Mouse (Mus musculus) erythroblast, embryonic 14.5 days (primary cell): Measurements from ENCODE around the gene Scaf1.

Experiments used
- GATA1 ChIP-seq: IDR thresholded peaks from 2 replicates; pipeline ENCODE4 v1.6.1; 2012; ENCODE audit warnings: low read length, inconsistent platforms, mixed read lengths
- TAL1 ChIP-seq: IDR thresholded peaks from 3 replicates; pipeline ENCODE4 v1.6.1; 2012; ENCODE audit warnings: low read length, inconsistent platforms, mixed read lengths

DNA sequence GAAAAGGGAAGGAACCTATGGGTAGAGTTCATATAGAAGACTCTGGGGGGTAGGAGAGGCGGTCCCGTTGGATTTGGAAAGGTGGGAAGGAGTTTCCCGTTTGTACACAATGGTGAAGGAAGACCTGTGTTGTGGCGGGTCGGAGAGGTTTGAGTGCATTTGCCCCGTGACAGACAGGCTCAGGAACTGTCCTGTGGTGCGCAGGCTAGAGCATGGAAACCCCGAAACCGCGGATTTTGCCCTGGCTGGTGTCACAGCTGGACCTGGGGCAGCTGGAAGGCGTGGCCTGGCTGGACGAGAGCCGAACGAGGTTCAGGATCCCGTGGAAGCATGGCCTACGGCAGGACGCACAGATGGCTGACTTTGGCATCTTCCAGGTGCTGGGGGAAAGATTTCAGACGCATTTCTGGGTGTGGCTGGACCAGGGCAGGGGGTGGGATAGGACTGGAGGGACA, 17.6 kb downstream of the Scaf1 start, which contains the start of gene Bcl2l12:
- TF ChIP-seq GATA1 (no peak), TAL1 (0 out of 3 replicates have a peak, but pooled peaks have one; percentile 15)
